Mouse (Mus musculus): ENCODE results near the gene Aloxe3. TPM values are rescaled to one million over a fixed set of nuclear protein-coding genes. Genes with fewer than 3 reads are reported as not detected.

Aloxe3 gene
- polyA plus RNA-seq, 1 experiment from 2014 or later, result 0.66 TPM

GRCm38 (mm10) chr11:69098039-69098761, 27.5 kb upstream of the Aloxe3 start:
- Histone ChIP-seq H3K4me1 (ENCODE audit: control insufficient read depth, insufficient read depth, low read length) (peaks cover 41% of the 10 kb centered on the region), H3K9me3 (ENCODE audit: control insufficient read depth, low read length) (no peaks in the 10 kb centered on the region), H3K4me2 (ENCODE audit: low read depth) (peak overlapping the region; percentile 89), H3K9ac (ENCODE audit: low read length) (no peak overlapping the region; the same call in 1 of the 2 replicates), H3K4me3 (ENCODE audit: low read depth, low read length) (peak overlapping the region; percentile 51), H3K36me3 (ENCODE audit: control insufficient read depth, insufficient read depth, low read length) (peaks cover 8% of the 10 kb centered on the region), H3K27me3 (ENCODE audit: control insufficient read depth, insufficient read depth, low read length) (no peaks in the 10 kb centered on the region), H3K27ac (ENCODE audit: low read depth, low read length) (0 out of 2 replicates have a peak overlapping the region, but pooled peaks have one; percentile 3)
- WGBS, result 16% methylated on average over 8 of the region's 8 CpGs
- no peak for ATAC-seq (ENCODE audit: insufficient read depth, low FRiP score, low TSS enrichment)
- DNase-seq (ENCODE audit: low spot score), result no peak

- H3K27me3 ChIP-seq (ENCODE audit: control insufficient read depth, insufficient read depth, low read length), result no peaks in the 10 kb centered on the region
- peak overlapping the region; percentile 64 for H3K9ac ChIP-seq (ENCODE audit: low read length)
- H3K4me3 ChIP-seq (ENCODE audit: low read depth, low read length), result peak overlapping the region; percentile 51
- peak; percentile 46 for ATAC-seq (ENCODE audit: insufficient read depth, low FRiP score, low TSS enrichment)
- peak overlapping the region; percentile 89 for H3K4me2 ChIP-seq (ENCODE audit: low read depth)
- no peaks in the 10 kb centered on the region for H3K9me3 ChIP-seq (ENCODE audit: control insufficient read depth, low read length)
- WGBS, result under 1% methylated on average over 19 of the region's 19 CpGs
- peaks cover 12% of the 10 kb centered on the region for H3K36me3 ChIP-seq (ENCODE audit: control insufficient read depth, insufficient read depth, low read length)
- peak; percentile 92 for DNase-seq (ENCODE audit: low spot score)
- H3K4me1 ChIP-seq (ENCODE audit: control insufficient read depth, insufficient read depth, low read length), result peaks cover 41% of the 10 kb centered on the region
- H3K27ac ChIP-seq (ENCODE audit: low read depth, low read length), result peak overlapping the region; percentile 51
Observed at GRCm38 (mm10) chr11:69098762-69099091, 27.0 kb upstream of the Aloxe3 start.

GRCm38 (mm10) chr11:69099177-69099914, 26.4 kb upstream of the Aloxe3 start:
- H3K27me3 ChIP-seq (ENCODE audit: control insufficient read depth, insufficient read depth, low read length), result no peaks in the 10 kb centered on the region
- peak overlapping the region; percentile 51 for H3K27ac ChIP-seq (ENCODE audit: low read depth, low read length)
- 2% methylated on average over 22 of the region's 22 CpGs for WGBS
- no peak for ATAC-seq (ENCODE audit: insufficient read depth, low FRiP score, low TSS enrichment)
- peaks cover 18% of the 10 kb centered on the region for H3K36me3 ChIP-seq (ENCODE audit: control insufficient read depth, insufficient read depth, low read length)
- peak overlapping the region; percentile 51 for H3K4me3 ChIP-seq (ENCODE audit: low read depth, low read length)
- H3K4me2 ChIP-seq (ENCODE audit: low read depth), result peak overlapping the region; percentile 89
- H3K9me3 ChIP-seq (ENCODE audit: control insufficient read depth, low read length), result no peaks in the 10 kb centered on the region
- peak overlapping the region; percentile 64 for H3K9ac ChIP-seq (ENCODE audit: low read length)
- H3K4me1 ChIP-seq (ENCODE audit: control insufficient read depth, insufficient read depth, low read length), result peaks cover 40% of the 10 kb centered on the region
- DNase-seq (ENCODE audit: low spot score), result peak; percentile 43

GRCm38 (mm10) chr11:69099915-69100345, 25.8 kb upstream of the Aloxe3 start:
- H3K4me3 ChIP-seq (ENCODE audit: low read depth, low read length), result peak overlapping the region; percentile 51
- no peaks in the 10 kb centered on the region for H3K9me3 ChIP-seq (ENCODE audit: control insufficient read depth, low read length)
- DNase-seq (ENCODE audit: low spot score), result peak; percentile 87
- H3K4me1 ChIP-seq (ENCODE audit: control insufficient read depth, insufficient read depth, low read length), result peaks cover 39% of the 10 kb centered on the region
- peak overlapping the region; percentile 64 for H3K9ac ChIP-seq (ENCODE audit: low read length)
- 0 out of 2 replicates have a peak, but pooled peaks have one; percentile 28 for ATAC-seq (ENCODE audit: insufficient read depth, low FRiP score, low TSS enrichment)
- H3K27me3 ChIP-seq (ENCODE audit: control insufficient read depth, insufficient read depth, low read length), result no peaks in the 10 kb centered on the region
- WGBS, result 2% methylated on average over 23 of the region's 23 CpGs
- no peak overlapping the region for H3K27ac ChIP-seq (ENCODE audit: low read depth, low read length)
- peak overlapping the region; percentile 89 for H3K4me2 ChIP-seq (ENCODE audit: low read depth)
- H3K36me3 ChIP-seq (ENCODE audit: control insufficient read depth, insufficient read depth, low read length), result peaks cover 20% of the 10 kb centered on the region

- Histone ChIP-seq H3K27me3 (ENCODE audit: control insufficient read depth, insufficient read depth, low read length) (no peaks in the 10 kb centered on the region), H3K9me3 (ENCODE audit: control insufficient read depth, low read length) (no peaks in the 10 kb centered on the region), H3K4me1 (ENCODE audit: control insufficient read depth, insufficient read depth, low read length) (peaks cover 33% of the 10 kb centered on the region), H3K4me2 (ENCODE audit: low read depth) (peak overlapping the region; percentile 89; the same call in 1 of the 2 replicates), H3K36me3 (ENCODE audit: control insufficient read depth, insufficient read depth, low read length) (peaks cover 25% of the 10 kb centered on the region), H3K4me3 (ENCODE audit: low read depth, low read length) (no peak overlapping the region), H3K27ac (ENCODE audit: low read depth, low read length) (no peak overlapping the region), H3K9ac (ENCODE audit: low read length) (no peak overlapping the region)
- WGBS, result 91% methylated on average over 20 of the region's 20 CpGs
- ATAC-seq (ENCODE audit: insufficient read depth, low FRiP score, low TSS enrichment), result no peak
- no peak for DNase-seq (ENCODE audit: low spot score)
Observed at GRCm38 (mm10) chr11:69100639-69101360, 24.9 kb upstream of the Aloxe3 start.

GRCm38 (mm10) chr11:69101604-69102402, 23.9 kb upstream of the Aloxe3 start:
- DNase-seq (ENCODE audit: low spot score), result no peak
- H3K36me3 ChIP-seq (ENCODE audit: control insufficient read depth, insufficient read depth, low read length), result peaks cover 29% of the 10 kb centered on the region
- no peaks in the 10 kb centered on the region for H3K9me3 ChIP-seq (ENCODE audit: control insufficient read depth, low read length)
- WGBS, result 88% methylated on average over 21 of the region's 21 CpGs
- no peak for ATAC-seq (ENCODE audit: insufficient read depth, low FRiP score, low TSS enrichment)
- peaks cover 28% of the 10 kb centered on the region for H3K4me1 ChIP-seq (ENCODE audit: control insufficient read depth, insufficient read depth, low read length)
- H3K9ac ChIP-seq (ENCODE audit: low read length), result no peak overlapping the region
- H3K4me2 ChIP-seq (ENCODE audit: low read depth), result no peak overlapping the region
- H3K27me3 ChIP-seq (ENCODE audit: control insufficient read depth, insufficient read depth, low read length), result no peaks in the 10 kb centered on the region
- H3K4me3 ChIP-seq (ENCODE audit: low read depth, low read length), result no peak overlapping the region
- no peak overlapping the region for H3K27ac ChIP-seq (ENCODE audit: low read depth, low read length)

DNA sequence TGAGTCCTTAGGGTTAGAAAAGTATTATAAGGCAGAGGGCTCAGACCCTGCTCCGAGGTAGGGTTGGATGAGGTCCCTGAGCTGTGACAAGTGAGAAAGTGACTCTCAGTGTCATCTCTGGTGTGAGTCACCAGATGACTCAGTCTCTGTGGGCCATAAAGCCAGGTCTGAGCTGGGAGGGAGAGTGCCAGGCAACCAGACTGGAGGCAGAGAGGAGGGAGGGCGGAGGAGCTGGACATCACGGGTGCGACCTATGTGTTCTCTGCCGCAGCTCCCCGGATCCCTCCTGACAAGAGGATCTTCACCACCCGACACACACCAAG, 23.3 kb upstream of the Aloxe3 start:
- H3K4me2 ChIP-seq (ENCODE audit: low read depth), result no peak overlapping the region
- peaks cover 29% of the 10 kb centered on the region for H3K36me3 ChIP-seq (ENCODE audit: control insufficient read depth, insufficient read depth, low read length)
- no peak for DNase-seq (ENCODE audit: low spot score)
- no peak overlapping the region for H3K27ac ChIP-seq (ENCODE audit: low read depth, low read length)
- H3K4me3 ChIP-seq (ENCODE audit: low read depth, low read length), result no peak overlapping the region
- ATAC-seq (ENCODE audit: insufficient read depth, low FRiP score, low TSS enrichment), result no peak
- no peaks in the 10 kb centered on the region for H3K9me3 ChIP-seq (ENCODE audit: control insufficient read depth, low read length)
- peaks cover 23% of the 10 kb centered on the region for H3K4me1 ChIP-seq (ENCODE audit: control insufficient read depth, insufficient read depth, low read length)
- H3K9ac ChIP-seq (ENCODE audit: low read length), result no peak overlapping the region
- 85% methylated on average over 7 of the region's 7 CpGs for WGBS
- H3K27me3 ChIP-seq (ENCODE audit: control insufficient read depth, insufficient read depth, low read length), result no peaks in the 10 kb centered on the region

- peaks cover 29% of the 10 kb centered on the region for H3K36me3 ChIP-seq (ENCODE audit: control insufficient read depth, insufficient read depth, low read length)
- no peaks in the 10 kb centered on the region for H3K9me3 ChIP-seq (ENCODE audit: control insufficient read depth, low read length)
- DNase-seq (ENCODE audit: low spot score), result no peak
- H3K4me3 ChIP-seq (ENCODE audit: low read depth, low read length), result no peak overlapping the region
- 92% methylated on average over 14 of the region's 14 CpGs for WGBS
- no peaks in the 10 kb centered on the region for H3K27me3 ChIP-seq (ENCODE audit: control insufficient read depth, insufficient read depth, low read length)
- H3K4me2 ChIP-seq (ENCODE audit: low read depth), result no peak overlapping the region
- no peak for ATAC-seq (ENCODE audit: insufficient read depth, low FRiP score, low TSS enrichment)
- no peak overlapping the region for H3K27ac ChIP-seq (ENCODE audit: low read depth, low read length)
- H3K4me1 ChIP-seq (ENCODE audit: control insufficient read depth, insufficient read depth, low read length), result peaks cover 15% of the 10 kb centered on the region
- no peak overlapping the region for H3K9ac ChIP-seq (ENCODE audit: low read length)
Observed at GRCm38 (mm10) chr11:69103121-69103520, 22.6 kb upstream of the Aloxe3 start.
